Mouse (Mus musculus) hindbrain, postnatal 0 days (tissue): ENCODE data around the gene Serpina3j. TPM values are rescaled to one million over a fixed set of nuclear protein-coding genes. Genes with fewer than 3 reads are reported as not detected.
"Not testable (repeated sequence)": the region's sequence is repeated elsewhere in the genome, so short reads cannot be mapped to it uniquely, and the experiment has no call there.

Source experiments
- ATAC-seq: fragments of 200-750 bp; cut with Nextera tagmentation; 2 replicates; pipeline ENCODE4 v1.8.0; 2017; ENCODE audit warnings: mild to moderate bottlenecking, moderate TSS enrichment, moderate library complexity
- DNase-seq: peaks from one replicate; pipeline ENCODE4 v3.0.0-alpha.2; 2015; ENCODE audit warnings: low spot score
- H3K27ac ChIP-seq: fragments of 300-500 bp; sonication (generic); 2 replicates; pipeline ENCODE4 v1.5.1; 2014; ENCODE audit warnings: mild to moderate bottlenecking
- H3K27me3 ChIP-seq: fragments of 300-500 bp; sonication (generic); 2 replicates; pipeline ENCODE4 v1.6.1; 2014; ENCODE audit warnings: low read length, mixed read lengths; ENCODE audit not compliant: insufficient read depth
- H3K36me3 ChIP-seq: fragments of 300-500 bp; sonication (generic); 2 replicates; pipeline ENCODE4 v1.6.1; 2014; ENCODE audit warnings: low read length, mixed read lengths; ENCODE audit not compliant: insufficient read depth
- H3K4me1 ChIP-seq: fragments of 300-500 bp; sonication (generic); 2 replicates; pipeline ENCODE4 v1.6.1; 2014; ENCODE audit warnings: antibody characterized with exemption, low read length, mixed read lengths; ENCODE audit not compliant: insufficient read depth
- H3K4me2 ChIP-seq: fragments of 300-500 bp; sonication (generic); 2 replicates; pipeline ENCODE4 v1.6.1; 2014; ENCODE audit warnings: low read depth, mild to moderate bottlenecking, low read length, moderate library complexity, mixed read lengths
- H3K4me3 ChIP-seq: fragments of 300-500 bp; sonication (generic); 2 replicates; pipeline ENCODE4 v1.5.1; 2014; ENCODE audit warnings: low read length
- H3K9ac ChIP-seq: fragments of 300-500 bp; sonication (generic); replicated peaks from 2 replicates; pipeline ENCODE4 v1.6.1; 2014; ENCODE audit warnings: mild to moderate bottlenecking, low read length, moderate library complexity, mixed read lengths
- H3K9me3 ChIP-seq: fragments of 300-500 bp; sonication (generic); 2 replicates; pipeline ENCODE4 v1.6.1; 2016; ENCODE audit warnings: low read length, mixed read lengths
- CTCF ChIP-seq: IDR thresholded peaks from 2 replicates; pipeline ENCODE4 v1.5.1; 2016; ENCODE audit warnings: antibody characterized with exemption, control low read depth, low read depth
- WGBS: fragments of 180-500 bp; shearing (Covaris S2); extraction: QIAGEN DNeasy Blood & Tissue Kit; methylation state at CpG from one replicate; pipeline ENCODE4 v1.1.7; 2014; 5-methylcytosine and 5-hydroxymethylcytosine counted together
- polyA plus RNA-seq: library from polyadenylated mRNA; unstranded; fragments of >200 nt; fragmentation: Nextera tagmentation; extraction: Ambion mirVana; gene quantifications from 2 replicates; pipeline ENCODE4 v1.2.1, GENCODE M21; 2015
- total RNA-seq: library from RNA; depleted of rRNA; stranded (reverse); fragments of >200 nt; gene quantifications from 2 replicates; pipeline ENCODE4 v1.2.3, GENCODE M21; 2014

The Serpina3j gene
- total and polyA plus RNA-seq, 2 experiments from 2014 or later: not detected

GRCm38 (mm10) chr12:104293963-104294362, 20.4 kb upstream of the Serpina3j start:
- Histone ChIP-seq H3K9ac (no peak overlapping the region), H3K4me2 (no peak overlapping the region), H3K4me3 (no peak overlapping the region), H3K4me1 (no peaks in the 10 kb centered on the region), H3K27me3 (no peaks in the 10 kb centered on the region), H3K27ac (no peak overlapping the region), H3K36me3 (no peaks in the 10 kb centered on the region), H3K9me3 (no peaks in the 10 kb centered on the region)
- ATAC-seq: no peak
- WGBS: 85% methylated on average over 2 of the region's 2 CpGs
- no peak for TF ChIP-seq CTCF
- no peak for DNase-seq

GRCm38 (mm10) chr12:104298049-104298448, 16.3 kb upstream of the Serpina3j start:
- H3K9ac ChIP-seq: no peak overlapping the region
- ATAC-seq (no peak), DNase-seq (no peak)
- H3K9me3 ChIP-seq: no peaks in the 10 kb centered on the region
- H3K27me3 ChIP-seq: no peaks in the 10 kb centered on the region
- no peaks in the 10 kb centered on the region for H3K36me3 ChIP-seq
- no peak for TF ChIP-seq CTCF
- H3K27ac ChIP-seq: no peak overlapping the region
- no peak overlapping the region for H3K4me3 ChIP-seq
- no peaks in the 10 kb centered on the region for H3K4me1 ChIP-seq
- no peak overlapping the region for H3K4me2 ChIP-seq
- 72% methylated on average over 2 of the region's 2 CpGs for WGBS

DNA sequence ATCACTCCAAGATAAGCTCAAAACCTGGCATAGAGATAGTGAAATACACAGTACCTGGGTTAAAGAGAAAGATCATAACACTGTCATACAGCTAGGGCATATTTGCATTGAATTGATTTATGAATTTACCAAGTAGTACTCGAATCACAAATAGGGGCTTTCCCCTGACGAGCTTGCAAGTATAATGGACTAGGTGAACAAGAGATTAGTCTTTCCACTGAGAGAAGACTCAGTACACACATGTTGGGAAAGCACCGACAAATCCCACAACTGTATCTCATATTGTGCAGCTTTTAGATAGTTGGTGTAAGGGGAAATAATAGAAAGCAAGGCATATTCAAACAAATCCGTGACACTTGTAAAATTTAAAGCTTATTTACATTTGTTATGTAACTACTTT, 8.4 kb upstream of the Serpina3j start:
- ATAC-seq (no peak), DNase-seq (no peak)
- no peak overlapping the region for H3K4me3 ChIP-seq
- no peak overlapping the region for H3K9ac ChIP-seq
- no peaks in the 10 kb centered on the region for H3K9me3 ChIP-seq
- H3K27ac ChIP-seq: no peak overlapping the region
- 86% methylated on average over 4 of the region's 4 CpGs for WGBS
- no peaks in the 10 kb centered on the region for H3K27me3 ChIP-seq
- no peaks in the 10 kb centered on the region for H3K4me1 ChIP-seq
- H3K4me2 ChIP-seq: no peak overlapping the region
- no peak for TF ChIP-seq CTCF
- no peaks in the 10 kb centered on the region for H3K36me3 ChIP-seq

DNA sequence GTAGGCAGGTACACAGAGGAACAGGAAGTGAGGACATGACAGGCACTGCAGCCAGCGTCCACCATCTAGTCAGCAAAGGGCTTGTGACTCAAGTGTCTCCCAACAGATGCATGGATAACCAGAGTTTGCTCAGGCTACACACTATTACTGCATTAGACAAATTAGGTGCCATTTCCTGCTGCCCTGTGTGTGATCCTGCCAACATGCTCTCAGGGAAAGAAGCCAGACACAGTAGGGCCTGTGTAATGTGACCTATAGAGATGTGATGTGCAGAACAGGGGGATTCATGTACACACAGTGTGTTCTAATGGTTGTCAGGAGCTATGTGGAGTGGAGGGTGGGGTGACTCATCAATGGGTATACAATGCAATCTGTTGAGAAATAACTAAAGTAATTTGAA, 8.1 kb downstream of the Serpina3j start:
- no peak for TF ChIP-seq CTCF
- no peaks in the 10 kb centered on the region for H3K4me1 ChIP-seq
- H3K27me3 ChIP-seq: no peaks in the 10 kb centered on the region
- no peaks in the 10 kb centered on the region for H3K36me3 ChIP-seq
- H3K9me3 ChIP-seq: no peaks in the 10 kb centered on the region
- H3K9ac ChIP-seq: no peak overlapping the region
- DNase-seq (no peak), ATAC-seq (no peak)
- WGBS: 83% methylated on average over 1 of the region's 1 CpGs
- no peak overlapping the region for H3K4me2 ChIP-seq
- H3K4me3 ChIP-seq: no peak overlapping the region
- H3K27ac ChIP-seq: no peak overlapping the region

- no peak overlapping the region for H3K4me3 ChIP-seq
- H3K4me2 ChIP-seq: no peak overlapping the region
- DNase-seq (no peak), ATAC-seq (no peak)
- no peak for TF ChIP-seq CTCF
- H3K4me1 ChIP-seq: no peaks in the 10 kb centered on the region
- WGBS: 27% methylated on average over 1 of the region's 1 CpGs
- no peaks in the 10 kb centered on the region for H3K36me3 ChIP-seq
- H3K9me3 ChIP-seq: no peaks in the 10 kb centered on the region
- no peaks in the 10 kb centered on the region for H3K27me3 ChIP-seq
- H3K27ac ChIP-seq: no peak overlapping the region
- H3K9ac ChIP-seq: no peak overlapping the region
Observed at GRCm38 (mm10) chr12:104331701-104332100, 17.3 kb downstream of the Serpina3j start.

- not testable (repeated sequence) for H3K9ac ChIP-seq, H3K27ac ChIP-seq, H3K27me3 ChIP-seq, DNase-seq, H3K4me1 ChIP-seq, ATAC-seq, H3K9me3 ChIP-seq, H3K4me2 ChIP-seq, H3K36me3 ChIP-seq, H3K4me3 ChIP-seq
Observed at GRCm38 (mm10) chr12:104336873-104337272, 22.5 kb downstream of the Serpina3j start.

DNA sequence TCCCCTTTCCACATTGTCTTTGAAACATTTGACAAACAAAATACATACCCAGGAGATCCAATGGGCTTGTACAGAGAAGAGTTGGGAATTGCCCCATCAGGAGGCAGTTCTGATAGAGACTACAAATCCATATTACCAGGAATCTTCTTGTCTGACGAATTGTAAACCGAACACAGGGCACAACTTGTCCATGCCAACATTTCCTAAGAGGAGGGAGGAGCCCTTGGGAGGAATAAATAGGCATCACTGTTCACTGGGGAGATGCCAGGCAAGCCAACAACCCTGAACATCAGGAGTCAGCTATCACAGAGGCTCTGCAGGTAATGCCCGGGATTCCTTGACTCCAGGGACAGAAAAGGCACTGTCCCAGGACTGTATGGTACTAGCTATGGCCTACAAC, 23.9 kb downstream of the Serpina3j start, which contains the start of the genes Serpina3k and Serpina3m:
Serpina3k (plus strand) TSS at position 261 of the 400 bp plus-strand sequence.
Serpina3m (plus strand) TSS at position 261 of the 400 bp plus-strand sequence.
- 79% methylated on average over 3 of the region's 3 CpGs for WGBS

More for the DNA sequence above, 23.9 kb downstream of the Serpina3j start, which contains the start of the genes Serpina3k and Serpina3m:
- H3K4me2 ChIP-seq, ATAC-seq, H3K27ac ChIP-seq, H3K4me3 ChIP-seq, H3K4me1 ChIP-seq, DNase-seq, H3K27me3 ChIP-seq, H3K36me3 ChIP-seq, H3K9ac ChIP-seq, H3K9me3 ChIP-seq: not testable (repeated sequence)
